Mouse (Mus musculus) ovary, postnatal 36 days (tissue): ENCODE results near the gene Bicc1.

Source experiments
- DNase-seq: peaks from one replicate; pipeline ENCODE4 v3.0.0; 2022; ENCODE audit warnings: low spot score, mixed read lengths

Bicc1 gene

DNA sequence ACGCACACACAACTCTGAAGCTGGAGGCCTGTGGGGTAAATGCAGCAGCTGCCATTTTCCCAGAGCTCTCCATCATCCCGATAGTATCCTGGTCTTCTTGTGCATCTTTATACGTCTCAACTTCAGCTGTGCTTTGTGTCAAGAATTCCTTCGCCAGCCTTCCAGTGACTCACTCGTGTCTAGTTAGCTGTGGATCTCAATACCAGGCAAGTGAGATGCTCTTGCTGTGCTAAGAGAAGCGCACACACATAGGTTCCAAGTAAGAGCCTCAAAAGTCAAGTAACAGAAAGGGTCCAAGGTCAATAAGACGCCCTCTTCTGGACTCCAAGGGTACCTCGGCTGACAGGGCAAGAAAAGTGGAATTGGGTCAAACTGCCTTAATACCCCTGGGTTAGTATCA, 37.0 kb downstream of the Bicc1 start:
- no peak for DNase-seq

DNA sequence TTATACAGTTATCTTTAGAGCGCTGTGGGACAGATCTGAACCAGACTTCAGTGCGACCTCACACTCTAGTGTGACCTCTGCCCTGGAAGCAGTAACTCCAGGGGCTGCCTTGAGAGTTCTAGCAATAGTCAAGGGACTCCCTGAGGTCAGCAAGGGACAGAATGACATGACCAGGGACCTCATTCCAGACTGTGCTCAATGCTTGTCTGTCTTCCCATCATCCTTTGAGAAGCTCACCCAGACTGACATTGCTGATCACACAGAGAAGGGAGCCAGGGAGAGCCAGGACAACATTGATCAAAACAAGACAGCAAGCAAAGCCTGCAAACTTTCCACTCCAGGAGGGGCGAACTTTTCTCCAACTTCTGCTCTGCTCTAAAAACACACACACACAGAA, 38.7 kb downstream of the Bicc1 start:
- no peak for DNase-seq

DNA sequence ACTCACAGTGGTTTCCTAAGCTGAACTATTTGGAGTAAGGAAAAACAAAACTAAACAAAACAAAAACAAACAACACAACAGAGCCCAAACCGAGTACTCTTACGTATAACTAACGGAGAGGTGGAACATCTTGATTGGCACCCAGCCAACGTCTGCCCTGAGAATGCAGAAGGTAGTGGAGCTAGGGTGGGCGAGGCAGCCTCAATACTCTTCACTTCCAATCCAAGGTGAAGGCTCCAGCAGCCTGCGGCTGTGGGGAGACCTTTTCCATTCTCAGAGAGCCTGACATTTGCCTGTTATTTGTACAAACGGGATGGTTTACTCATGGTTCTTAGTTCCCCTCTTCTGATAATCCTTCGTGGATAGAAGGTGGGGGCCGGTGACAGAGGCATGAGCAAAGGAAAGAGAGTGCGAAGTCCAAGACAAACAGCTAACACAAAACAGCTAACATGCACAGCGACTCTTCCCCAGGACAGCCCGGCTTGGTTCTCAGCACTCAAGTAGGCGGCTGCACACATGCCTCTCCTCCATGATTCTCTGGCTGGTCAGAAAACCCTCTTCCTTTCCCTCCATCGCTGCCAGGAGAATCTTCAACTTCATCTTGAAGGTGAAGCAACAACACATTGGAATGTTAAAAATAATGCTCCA, 39.3 kb downstream of the Bicc1 start:
- no peak for DNase-seq

DNA sequence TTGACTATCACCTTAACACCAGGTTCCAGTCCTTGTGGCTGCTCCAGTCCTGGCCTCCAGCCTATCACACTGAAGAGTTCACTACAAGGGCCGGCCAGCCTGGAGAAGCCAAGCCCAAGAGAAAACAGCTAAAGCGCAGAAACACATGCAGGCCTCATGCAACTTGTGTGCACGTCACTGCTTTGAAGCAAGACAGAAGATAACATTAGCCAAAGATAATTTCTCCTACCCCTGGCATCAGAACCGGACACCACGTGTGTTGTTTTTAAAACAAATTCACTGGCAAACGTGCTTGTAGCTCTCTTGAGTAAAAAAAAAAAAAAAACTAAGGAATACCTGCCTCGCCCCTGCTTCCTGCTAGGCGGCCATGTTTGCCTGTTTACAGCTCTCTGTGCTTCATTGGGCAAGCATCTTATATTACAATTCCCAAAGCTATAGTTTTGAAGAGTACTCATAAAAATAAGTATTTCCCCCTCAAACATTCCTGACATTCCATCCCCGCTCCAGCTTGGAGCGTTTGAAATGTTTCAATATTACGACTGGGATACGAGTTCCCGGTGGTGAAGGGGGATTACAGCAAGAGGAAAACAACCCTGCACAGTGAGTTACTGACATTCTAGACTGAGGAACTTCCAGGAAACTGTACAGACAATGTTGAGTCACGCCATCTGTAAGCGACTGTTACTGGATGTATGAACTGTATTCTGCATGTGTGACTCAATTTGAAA, 40.2 kb downstream of the Bicc1 start:
- no peak for DNase-seq

DNA sequence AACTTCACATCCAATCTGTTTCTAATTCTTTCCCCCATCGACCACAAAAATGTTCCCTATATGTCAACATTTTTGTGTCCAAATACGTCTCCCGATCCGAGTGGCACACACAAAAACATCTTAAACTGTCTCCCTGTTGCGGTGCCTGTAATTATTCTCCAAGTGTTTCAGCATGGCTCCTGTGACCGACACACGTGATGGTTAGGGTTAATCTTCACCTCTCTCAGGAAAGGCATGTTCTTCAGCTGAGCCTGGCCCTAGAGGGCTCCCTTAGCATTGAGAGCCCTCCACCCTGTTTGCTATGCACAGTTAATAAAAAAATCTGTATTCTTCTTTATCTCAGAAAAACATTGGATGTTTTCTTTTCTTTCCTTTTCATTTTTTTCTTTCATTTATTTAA, 41.7 kb downstream of the Bicc1 start:
- DNase-seq = no peak

DNA sequence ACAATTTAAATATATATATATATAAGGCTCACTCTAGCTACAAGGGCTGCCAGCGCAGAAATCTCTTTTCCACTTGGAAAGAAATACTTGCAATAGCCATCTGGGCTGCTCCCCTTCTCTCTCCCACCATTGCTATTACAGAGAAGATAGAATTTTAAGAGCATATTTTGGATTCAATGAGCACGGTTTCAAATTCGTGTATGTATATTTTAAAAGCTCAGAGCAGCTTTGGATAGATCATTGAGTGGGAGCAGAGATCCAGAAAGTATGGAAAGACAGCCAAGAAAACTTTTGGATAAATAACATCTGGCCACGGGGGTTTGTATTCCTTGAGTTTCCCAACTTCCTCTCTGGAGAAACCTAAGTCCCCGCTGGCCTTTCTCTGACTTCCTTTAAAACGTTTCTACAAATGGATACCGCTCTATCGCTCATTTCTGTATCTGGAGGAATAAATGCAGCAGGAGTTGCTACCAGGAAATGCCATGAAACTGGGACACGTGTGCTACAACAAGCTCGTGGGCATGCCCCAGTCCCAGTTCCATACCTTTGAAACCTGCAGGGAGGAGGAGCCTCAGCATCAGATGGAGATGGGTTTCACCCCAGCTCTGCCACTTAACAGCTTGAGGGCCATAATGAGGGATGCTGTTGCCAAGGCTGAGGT, 45.1 kb downstream of the Bicc1 start:
- no peak for DNase-seq

DNA sequence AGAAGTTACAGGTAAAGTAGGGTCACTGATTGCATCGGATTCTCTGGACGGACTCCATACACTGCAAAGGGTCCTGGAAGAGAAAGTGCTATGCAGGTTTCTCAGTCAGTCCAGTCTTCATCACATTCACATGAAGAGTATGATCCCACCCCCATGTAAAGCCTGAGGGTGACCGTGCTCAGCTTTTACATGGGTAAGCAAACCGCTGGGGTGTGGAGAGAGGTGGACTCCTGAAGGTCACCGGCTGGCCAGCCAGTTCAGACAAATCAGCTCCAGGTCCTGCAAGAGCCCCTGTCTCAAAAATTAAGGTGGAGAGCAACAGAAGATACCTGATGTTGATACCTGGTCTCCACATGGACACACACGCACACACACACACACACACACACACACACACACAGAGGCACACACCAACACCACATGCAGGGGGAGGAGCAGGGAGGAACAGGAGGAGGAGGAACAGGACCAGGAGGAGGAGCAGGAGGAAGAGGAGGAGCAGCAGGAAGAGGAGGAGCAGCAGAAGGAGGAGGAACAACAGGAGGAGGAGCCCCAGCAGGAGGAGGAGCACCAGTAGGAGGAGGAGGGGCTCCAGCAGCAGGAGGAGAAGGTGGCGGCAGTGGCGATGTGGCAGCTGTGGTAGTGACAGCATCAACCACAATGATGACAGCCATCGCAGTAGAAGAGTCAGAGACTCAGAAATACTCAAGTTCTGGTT, 52.9 kb downstream of the Bicc1 start:
- no peak for DNase-seq

DNA sequence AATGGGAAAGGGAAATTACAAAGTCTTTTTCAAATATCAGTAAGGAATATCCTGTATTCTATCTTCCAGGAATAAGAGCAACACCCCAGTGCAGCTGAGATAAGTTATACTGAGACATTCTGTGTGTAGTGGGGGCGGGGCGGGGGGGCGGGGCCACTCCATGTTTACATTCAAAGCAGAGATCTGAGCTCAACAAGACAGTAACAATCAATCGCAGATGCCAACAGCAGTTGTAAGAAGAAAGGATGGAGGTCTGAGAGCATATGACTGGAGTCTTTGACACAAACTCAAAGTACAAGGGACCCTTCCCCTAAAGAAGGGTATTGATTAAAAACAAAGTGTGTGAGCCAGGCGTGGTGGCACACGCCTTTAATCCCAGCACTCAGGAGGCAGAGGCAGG, 54.7 kb downstream of the Bicc1 start:
- DNase-seq = no peak

DNA sequence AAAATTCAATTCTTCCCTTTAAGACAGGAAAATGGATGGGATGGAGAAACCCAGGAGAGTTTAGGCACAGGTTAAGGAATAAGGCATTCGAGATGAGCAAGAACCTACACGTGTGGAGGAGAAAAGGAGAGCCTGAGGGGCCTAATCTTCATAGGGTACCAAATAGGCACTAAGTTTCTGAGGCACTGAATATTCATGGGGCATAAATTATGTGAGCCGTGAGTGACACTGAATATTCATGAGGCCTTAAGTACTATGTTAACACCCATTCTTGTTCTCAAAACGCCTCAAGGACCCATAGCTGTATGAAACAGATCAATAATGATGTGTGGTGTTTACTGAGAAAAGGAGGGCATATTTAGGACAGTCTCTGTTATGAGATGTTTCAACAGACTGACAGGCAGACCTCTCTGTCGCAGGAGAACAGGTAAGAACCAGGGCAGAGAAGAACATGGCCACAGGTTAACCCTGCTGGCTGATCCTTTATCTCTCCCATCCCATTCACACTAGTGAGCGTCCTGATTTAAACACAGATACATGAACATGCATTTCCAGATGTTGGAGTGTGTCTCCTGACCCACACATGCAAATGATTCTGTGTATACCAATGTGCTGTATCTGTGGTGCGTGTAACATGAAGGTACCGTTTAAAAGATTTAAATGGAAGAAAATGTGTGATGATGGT, 58.5 kb downstream of the Bicc1 start:
- no peak for DNase-seq

DNA sequence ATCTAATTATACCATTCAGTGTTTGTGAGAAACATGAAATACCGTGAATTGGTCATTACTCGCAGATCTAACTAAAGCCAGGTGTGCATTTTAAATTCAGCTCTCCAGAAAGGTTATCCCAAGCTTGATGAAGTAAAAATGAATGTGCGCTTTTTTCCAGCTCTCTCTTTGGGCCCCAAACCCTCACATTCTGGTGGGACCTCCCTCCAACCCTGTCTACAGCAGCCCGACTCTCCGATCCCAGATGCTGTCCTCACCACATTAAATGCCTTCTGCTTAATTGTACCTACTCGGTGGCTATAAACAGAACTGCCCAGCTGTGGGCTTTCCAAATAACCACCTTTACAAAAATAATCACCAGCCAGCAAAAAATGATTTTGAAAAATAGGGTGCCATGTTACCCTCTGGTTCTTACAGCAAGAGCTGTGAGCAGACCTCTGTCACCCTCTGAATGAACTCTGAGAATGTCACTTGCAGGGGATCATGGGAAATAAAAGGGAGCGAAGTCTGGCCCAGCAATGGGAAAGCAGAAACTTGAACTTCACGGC, 64.7 kb downstream of the Bicc1 start:
- DNase-seq = no peak

DNA sequence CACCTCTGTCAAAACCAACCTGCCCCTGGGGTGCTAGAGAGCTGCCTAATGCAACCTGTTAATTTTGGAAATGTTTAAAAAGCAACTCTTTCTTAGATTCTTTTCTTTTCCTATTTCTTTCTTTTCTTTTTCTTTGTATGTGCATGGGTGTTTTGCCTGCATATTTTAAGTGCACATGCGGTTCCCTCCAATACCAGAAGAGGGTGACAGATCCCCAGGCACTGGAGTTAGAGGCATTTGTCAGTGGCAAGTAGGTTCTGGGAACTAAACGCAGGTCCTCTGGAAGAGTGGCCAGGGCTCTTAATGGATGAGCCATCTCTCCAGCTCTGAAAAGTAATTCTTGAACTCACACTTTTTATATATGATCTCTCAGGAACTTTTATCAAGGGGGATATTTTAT, 66.2 kb downstream of the Bicc1 start:
- DNase-seq = no peak

DNA sequence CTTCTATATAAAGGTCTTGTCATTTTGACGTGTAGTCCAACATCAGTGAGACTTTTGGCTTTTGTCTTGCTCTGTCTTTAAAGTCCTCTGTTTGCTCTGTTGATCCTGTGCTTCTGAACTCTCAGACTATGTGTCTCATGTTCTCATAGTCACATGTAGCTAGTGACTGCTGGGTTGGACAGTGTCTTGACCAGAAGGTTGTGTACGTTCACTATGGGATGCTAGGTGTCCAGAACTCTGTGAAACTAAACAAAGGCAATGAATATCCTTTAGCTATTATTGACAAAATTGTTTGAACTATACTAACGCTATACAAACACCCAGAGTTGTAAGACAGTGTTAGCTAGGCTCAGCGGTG, 72.2 kb downstream of the Bicc1 start:
- DNase-seq = no peak

DNA sequence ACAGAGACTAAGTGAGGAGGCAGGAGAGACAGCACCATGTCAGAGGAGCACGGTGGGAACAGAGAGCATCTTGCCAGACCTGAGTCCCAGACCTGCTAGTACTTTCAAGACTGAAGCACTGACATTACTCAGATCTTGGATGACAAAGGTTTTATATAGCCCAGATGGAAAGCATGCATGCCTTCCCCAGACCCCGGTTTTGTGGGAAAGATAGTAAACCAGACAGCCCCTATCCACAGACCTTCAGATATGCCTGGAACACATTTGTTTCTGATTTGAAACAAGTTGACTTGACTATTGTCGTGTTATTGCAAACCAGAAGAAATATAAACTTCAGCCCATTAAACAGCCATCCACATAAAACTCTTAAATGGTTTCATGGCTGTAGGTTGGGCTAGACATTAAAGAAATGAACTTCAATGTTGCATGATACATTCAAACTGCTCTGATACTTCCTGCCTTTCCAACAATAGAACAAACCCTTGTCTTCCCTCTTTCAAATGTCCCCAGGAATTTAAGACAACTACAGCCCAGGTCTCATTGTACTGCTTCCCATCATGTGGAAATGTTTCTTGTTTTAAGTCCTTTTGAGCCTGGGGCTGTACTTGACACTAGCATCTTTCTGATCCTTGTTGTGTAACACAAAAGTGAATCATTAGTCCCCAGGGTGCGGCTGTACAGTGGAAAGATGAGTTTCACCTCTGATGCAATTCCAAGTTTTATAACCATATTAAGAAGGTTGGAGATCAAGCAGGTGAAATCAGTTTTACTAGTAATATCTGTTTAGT, 72.7 kb downstream of the Bicc1 start:
- no peak for DNase-seq

DNA sequence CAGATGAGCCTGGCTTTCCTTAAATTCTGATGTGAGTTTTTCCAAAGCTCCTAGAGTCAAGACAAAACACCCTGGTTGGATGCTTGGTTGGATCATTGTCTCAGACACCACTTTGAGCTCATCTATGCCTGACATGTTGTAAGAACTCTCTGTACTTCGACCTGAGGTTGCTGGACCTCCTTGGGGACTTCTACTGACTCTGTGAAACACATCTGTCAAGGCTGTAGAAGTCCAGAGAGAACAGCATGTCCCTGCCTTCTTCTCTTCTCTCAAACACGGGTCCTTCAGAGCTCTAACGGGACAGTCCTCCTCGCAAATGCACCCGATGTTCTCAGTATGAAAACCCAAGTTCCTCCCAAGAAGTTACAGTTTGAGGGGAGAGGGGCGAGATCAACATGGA, 76.5 kb downstream of the Bicc1 start:
- no peak for DNase-seq

DNA sequence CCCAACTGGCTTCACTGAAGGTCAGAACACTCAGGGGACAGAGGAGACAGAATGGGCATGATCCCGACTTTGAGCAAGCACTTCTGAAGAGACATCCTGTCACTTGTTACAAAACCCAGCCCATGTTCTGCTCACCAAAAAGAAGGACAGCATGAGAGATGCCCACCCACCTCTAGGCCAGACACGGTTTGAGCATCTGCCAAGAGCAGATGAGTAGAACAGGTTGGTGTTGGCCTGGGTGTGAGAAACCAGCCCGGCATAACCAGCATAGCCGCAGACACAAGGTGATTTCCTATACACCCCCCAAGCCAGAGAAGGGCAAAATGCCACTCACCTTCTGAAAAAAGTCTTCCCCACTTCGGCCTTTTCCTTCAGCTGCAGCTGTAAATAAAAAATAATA, 80.6 kb downstream of the Bicc1 start:
- no peak for DNase-seq

DNA sequence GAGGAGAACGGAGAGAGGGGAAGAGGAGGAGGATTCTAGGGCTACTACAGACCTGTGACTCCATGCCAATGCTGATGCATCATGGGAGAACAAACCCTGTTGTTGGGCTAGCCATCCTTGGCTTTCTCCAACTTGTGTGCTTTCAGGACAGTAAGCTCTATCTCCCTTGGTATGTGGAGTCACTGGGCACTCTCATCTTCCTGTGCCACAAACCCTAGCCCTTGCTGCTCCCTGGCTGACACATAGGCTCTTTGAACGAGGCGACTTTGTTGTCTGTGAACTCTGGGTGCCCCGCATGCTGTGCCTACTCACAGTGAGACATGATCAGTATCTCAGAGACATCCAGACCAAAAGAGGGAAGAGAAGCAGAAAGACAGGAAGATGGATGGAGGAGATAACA, 94.5 kb downstream of the Bicc1 start:
- no peak for DNase-seq

DNA sequence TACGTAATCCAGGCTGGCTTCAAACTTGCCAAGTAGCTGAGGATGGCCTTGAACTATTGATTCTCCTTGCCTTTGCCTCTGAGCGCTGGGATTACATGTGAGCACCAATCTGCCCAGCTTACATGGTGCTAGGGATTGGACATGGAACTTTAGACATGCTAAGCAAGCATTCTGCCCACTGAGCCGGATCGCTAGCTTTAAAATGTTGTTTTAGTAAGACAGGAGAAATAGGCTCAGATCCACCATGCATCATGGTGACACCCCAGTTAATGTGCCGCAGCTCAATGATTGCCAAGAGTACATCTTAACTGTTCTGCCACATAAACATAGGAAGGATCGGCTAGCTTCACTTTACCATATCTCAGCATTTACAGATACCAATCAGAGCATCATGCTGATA, 94.9 kb downstream of the Bicc1 start:
- DNase-seq = no peak

DNA sequence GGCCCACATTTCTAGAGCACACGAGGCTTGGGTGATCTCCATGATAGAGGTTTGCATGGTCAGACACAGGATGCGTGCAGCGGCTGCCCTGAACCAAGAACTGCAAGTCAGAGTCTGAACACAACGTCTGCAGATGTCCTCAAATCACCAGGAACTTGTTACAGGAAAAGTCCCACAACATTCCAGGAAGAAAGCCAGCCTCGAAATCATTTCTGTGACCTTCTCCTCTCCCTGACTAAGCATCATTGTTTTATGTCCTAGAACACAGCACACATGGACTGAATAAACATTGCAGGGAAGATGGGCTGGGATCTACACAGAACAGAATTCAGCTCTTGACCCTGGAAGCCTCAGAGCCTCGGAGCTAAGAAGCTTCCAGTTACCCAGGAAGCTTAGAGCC, 97.3 kb downstream of the Bicc1 start:
- no peak for DNase-seq

DNA sequence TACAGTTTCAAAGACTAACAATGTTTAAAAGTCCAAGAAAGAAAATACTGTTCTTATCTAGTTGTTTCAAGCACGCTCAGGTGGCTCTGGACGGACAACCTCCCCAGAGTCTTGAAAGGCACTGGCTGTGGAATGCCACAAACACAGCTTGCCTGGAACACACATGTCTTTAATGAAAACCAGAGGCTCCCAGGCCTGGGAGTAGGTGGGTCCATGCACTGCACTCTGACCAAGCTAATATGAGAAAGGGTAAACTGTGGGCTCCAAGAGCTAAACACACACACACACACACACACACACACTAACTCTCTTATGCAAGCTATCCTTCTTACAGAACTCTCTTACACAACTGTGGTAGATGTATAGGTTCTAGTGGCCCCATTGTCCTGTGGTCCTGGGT, 99.2 kb downstream of the Bicc1 start:
- no peak for DNase-seq

DNA sequence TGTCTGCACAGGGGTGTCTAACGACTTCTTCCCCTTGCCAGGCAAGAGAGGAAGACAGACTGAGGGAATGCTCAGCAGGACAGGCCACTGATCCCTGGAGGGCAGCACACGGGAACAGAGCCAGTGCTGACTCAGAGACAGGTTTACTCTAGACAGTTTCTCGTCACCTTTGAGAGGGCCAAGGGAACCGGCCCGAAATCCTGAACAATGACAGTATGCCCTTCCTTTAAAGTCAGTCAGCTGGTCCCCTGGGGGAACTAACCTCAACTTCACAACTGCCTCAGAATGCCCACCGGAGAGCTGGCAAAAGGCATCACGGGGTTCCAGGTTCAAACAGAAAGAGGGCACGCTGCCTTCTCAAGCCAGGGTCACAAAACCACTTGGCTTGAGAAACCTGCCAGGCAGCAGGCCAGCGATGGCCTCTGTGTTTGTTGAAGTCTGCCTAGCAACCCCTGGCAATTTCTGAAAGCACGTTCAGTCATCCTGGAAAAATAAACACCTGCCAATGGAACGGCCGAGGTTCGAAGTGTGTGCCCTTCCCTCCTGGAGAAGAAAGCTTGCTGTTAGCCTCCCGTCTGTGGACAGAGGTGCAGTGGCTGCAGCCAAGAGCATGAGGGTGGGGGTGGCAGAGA, 100.8 kb downstream of the Bicc1 start:
- DNase-seq = peak; percentile 49

DNA sequence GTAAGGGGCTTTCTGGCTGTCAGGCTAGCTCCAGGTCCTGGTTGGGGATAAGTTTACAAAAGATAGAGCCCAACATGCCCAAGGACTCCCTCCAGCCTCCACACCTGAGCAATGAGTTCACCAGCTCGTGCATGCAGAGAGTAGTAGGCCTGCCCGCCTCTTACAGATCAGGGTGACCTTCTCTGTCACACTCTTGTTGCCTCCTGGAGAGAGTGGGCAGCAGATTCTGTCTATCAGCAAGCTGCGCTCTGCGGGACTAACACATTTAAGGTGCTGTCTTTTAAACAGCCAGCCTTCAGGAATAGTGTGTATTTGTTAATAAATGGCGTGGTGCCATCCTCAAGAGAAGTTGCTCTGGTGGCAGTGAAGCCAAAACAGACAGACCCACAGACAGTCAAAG, 101.4 kb downstream of the Bicc1 start:
- no peak for DNase-seq
